Mouse (Mus musculus) midbrain, embryonic 10.5 days (tissue): ENCODE measurements around the gene Papln. TPM values are rescaled to one million over a fixed set of nuclear protein-coding genes. Genes with fewer than 3 reads are reported as not detected.

Source experiments
- DNase-seq: peaks from one replicate; pipeline ENCODE4 v3.0.0-alpha.2; 2017; ENCODE audit warnings: low spot score
- H3K27ac ChIP-seq: fragments of 300-500 bp; sonication (generic); replicated peaks from 2 replicates; pipeline ENCODE4 v1.5.1; 2016; ENCODE audit warnings: mild to moderate bottlenecking
- H3K27me3 ChIP-seq: fragments of 300-500 bp; sonication (generic); 2 replicates; pipeline ENCODE4 v1.6.1; 2016; ENCODE audit warnings: low read depth, mild to moderate bottlenecking; ENCODE audit not compliant: poor library complexity, severe bottlenecking
- H3K36me3 ChIP-seq: fragments of 300-500 bp; sonication (generic); 2 replicates; pipeline ENCODE4 v1.6.1; 2016; ENCODE audit warnings: mild to moderate bottlenecking, moderate library complexity
- H3K4me1 ChIP-seq: fragments of 300-500 bp; sonication (generic); 2 replicates; pipeline ENCODE4 v1.6.1; 2016
- H3K4me3 ChIP-seq: fragments of 300-500 bp; sonication (generic); 2 replicates; pipeline ENCODE4 v1.5.1; 2016; ENCODE audit warnings: mild to moderate bottlenecking, moderate library complexity
- H3K9me3 ChIP-seq: fragments of 300-500 bp; sonication (generic); replicated peaks from 2 replicates; pipeline ENCODE4 v1.6.1; 2016; ENCODE audit warnings: mild to moderate bottlenecking
- WGBS: fragments of 180-500 bp; shearing (Covaris S2); methylation state at CpG from one replicate; pipeline ENCODE4 v1.1.7; 2016; 5-methylcytosine and 5-hydroxymethylcytosine counted together
- polyA plus RNA-seq: library from polyadenylated mRNA; unstranded; fragments of >200 nt; fragmentation: Nextera tagmentation; extraction: Ambion mirVana; gene quantifications from 2 replicates; pipeline ENCODE4 v1.2.1, GENCODE M21; 2016

Papln gene
- polyA plus RNA-seq, 1 experiment from 2014 or later = 0.10 TPM

- 66% methylated on average over 12 of the region's 12 CpGs for WGBS
- no peak for DNase-seq
- peak overlapping the region; percentile 69 for H3K27ac ChIP-seq
- no peaks in the 10 kb centered on the region for H3K36me3 ChIP-seq
- peaks cover 18% of the 10 kb centered on the region for H3K4me1 ChIP-seq
- no peaks in the 10 kb centered on the region for H3K9me3 ChIP-seq
- H3K27me3 ChIP-seq = peaks cover 9% of the 10 kb centered on the region; the same call in 1 of the 2 replicates
- H3K4me3 ChIP-seq = no peak overlapping the region
Measured at GRCm38 (mm10) chr12:83775621-83776020, 12.2 kb downstream of the Papln start.

- Histone ChIP-seq H3K4me3 (no peak overlapping the region), H3K27me3 (peaks cover 6% of the 10 kb centered on the region; the same call in 1 of the 2 replicates), H3K27ac (peak overlapping the region; percentile 69), H3K4me1 (peaks cover 16% of the 10 kb centered on the region), H3K36me3 (no peaks in the 10 kb centered on the region), H3K9me3 (no peaks in the 10 kb centered on the region)
- no peak for DNase-seq
- 88% methylated on average over 7 of the region's 7 CpGs for WGBS
Measured at GRCm38 (mm10) chr12:83776766-83777165, 13.3 kb downstream of the Papln start.

GRCm38 (mm10) chr12:83780181-83780580, 16.7 kb downstream of the Papln start:
- no peak for DNase-seq
- H3K27ac ChIP-seq = no peak overlapping the region
- H3K9me3 ChIP-seq = no peaks in the 10 kb centered on the region
- H3K4me3 ChIP-seq = no peak overlapping the region
- 87% methylated on average over 3 of the region's 3 CpGs for WGBS
- H3K27me3 ChIP-seq = no peaks in the 10 kb centered on the region
- no peaks in the 10 kb centered on the region for H3K36me3 ChIP-seq
- H3K4me1 ChIP-seq = peaks cover 16% of the 10 kb centered on the region

DNA sequence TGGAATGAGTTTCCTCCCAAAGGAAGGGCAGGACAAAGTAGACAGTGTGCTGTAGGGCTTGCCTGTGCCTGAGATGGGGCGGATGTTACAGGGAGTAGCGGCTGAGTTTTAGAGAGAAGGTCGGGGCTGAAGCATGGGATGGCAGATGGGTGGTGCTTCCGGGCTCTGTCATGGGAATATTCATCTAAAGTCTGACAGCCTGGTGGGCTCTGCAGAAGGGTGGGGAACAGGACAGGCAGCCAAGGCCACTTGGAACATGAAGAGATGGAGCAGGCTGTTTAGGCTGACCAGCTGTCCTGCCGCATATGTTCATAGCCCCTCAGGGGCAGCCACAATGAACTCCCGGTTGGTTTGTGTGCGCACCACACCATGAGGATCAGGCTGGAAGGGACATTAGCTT, 17.8 kb downstream of the Papln start:
- no peak for DNase-seq
- WGBS = 80% methylated on average over 7 of the region's 7 CpGs
- Histone ChIP-seq H3K27me3 (no peaks in the 10 kb centered on the region), H3K9me3 (no peaks in the 10 kb centered on the region), H3K4me1 (peaks cover 8% of the 10 kb centered on the region), H3K4me3 (no peak overlapping the region), H3K27ac (no peak overlapping the region), H3K36me3 (no peaks in the 10 kb centered on the region)

- Histone ChIP-seq H3K27me3 (no peaks in the 10 kb centered on the region), H3K4me1 (peaks cover 14% of the 10 kb centered on the region), H3K9me3 (no peaks in the 10 kb centered on the region), H3K36me3 (no peaks in the 10 kb centered on the region), H3K4me3 (no peak overlapping the region), H3K27ac (no peak overlapping the region)
- no peak for DNase-seq
- WGBS = 74% methylated on average over 23 of the region's 23 CpGs
Measured at GRCm38 (mm10) chr12:83781640-83782278, 18.3 kb downstream of the Papln start.

- H3K27me3 ChIP-seq = no peaks in the 10 kb centered on the region
- H3K4me1 ChIP-seq = peaks cover 14% of the 10 kb centered on the region
- H3K27ac ChIP-seq = no peak overlapping the region
- no peak for DNase-seq
- H3K9me3 ChIP-seq = no peaks in the 10 kb centered on the region
- no peaks in the 10 kb centered on the region for H3K36me3 ChIP-seq
- H3K4me3 ChIP-seq = no peak overlapping the region
- WGBS = 92% methylated on average over 10 of the region's 10 CpGs
Measured at GRCm38 (mm10) chr12:83782669-83783068, 19.2 kb downstream of the Papln start.

GRCm38 (mm10) chr12:83785305-83785704, 21.9 kb downstream of the Papln start:
- Histone ChIP-seq H3K9me3 (no peaks in the 10 kb centered on the region), H3K4me1 (peaks cover 14% of the 10 kb centered on the region), H3K27ac (0 out of 2 replicates have a peak overlapping the region, but pooled peaks have one; percentile 43), H3K27me3 (no peaks in the 10 kb centered on the region), H3K4me3 (no peak overlapping the region), H3K36me3 (no peaks in the 10 kb centered on the region)
- WGBS = 84% methylated on average over 4 of the region's 4 CpGs
- DNase-seq = no peak

- H3K36me3 ChIP-seq = peaks cover 23% of the 10 kb centered on the region
- H3K4me3 ChIP-seq = no peak overlapping the region
- H3K9me3 ChIP-seq = no peaks in the 10 kb centered on the region
- peaks cover 23% of the 10 kb centered on the region for H3K4me1 ChIP-seq
- H3K27me3 ChIP-seq = no peaks in the 10 kb centered on the region
- H3K27ac ChIP-seq = no peak overlapping the region
- 92% methylated on average over 17 of the region's 17 CpGs for WGBS
- DNase-seq = no peak
Measured at GRCm38 (mm10) chr12:83789051-83789780, 25.8 kb downstream of the Papln start.

GRCm38 (mm10) chr12:83789781-83790140, 26.3 kb downstream of the Papln start:
- Histone ChIP-seq H3K4me1 (peaks cover 19% of the 10 kb centered on the region), H3K27me3 (no peaks in the 10 kb centered on the region), H3K9me3 (no peaks in the 10 kb centered on the region), H3K4me3 (no peak overlapping the region), H3K27ac (no peak overlapping the region), H3K36me3 (peaks cover 23% of the 10 kb centered on the region)
- 63% methylated on average over 4 of the region's 4 CpGs for WGBS
- DNase-seq = no peak

GRCm38 (mm10) chr12:83790749-83791148, 27.3 kb downstream of the Papln start:
- Histone ChIP-seq H3K27me3 (no peaks in the 10 kb centered on the region), H3K4me1 (peaks cover 24% of the 10 kb centered on the region), H3K27ac (no peak overlapping the region), H3K9me3 (no peaks in the 10 kb centered on the region), H3K4me3 (no peak overlapping the region), H3K36me3 (peaks cover 32% of the 10 kb centered on the region)
- DNase-seq = no peak
- WGBS = 80% methylated on average over 4 of the region's 4 CpGs

DNA sequence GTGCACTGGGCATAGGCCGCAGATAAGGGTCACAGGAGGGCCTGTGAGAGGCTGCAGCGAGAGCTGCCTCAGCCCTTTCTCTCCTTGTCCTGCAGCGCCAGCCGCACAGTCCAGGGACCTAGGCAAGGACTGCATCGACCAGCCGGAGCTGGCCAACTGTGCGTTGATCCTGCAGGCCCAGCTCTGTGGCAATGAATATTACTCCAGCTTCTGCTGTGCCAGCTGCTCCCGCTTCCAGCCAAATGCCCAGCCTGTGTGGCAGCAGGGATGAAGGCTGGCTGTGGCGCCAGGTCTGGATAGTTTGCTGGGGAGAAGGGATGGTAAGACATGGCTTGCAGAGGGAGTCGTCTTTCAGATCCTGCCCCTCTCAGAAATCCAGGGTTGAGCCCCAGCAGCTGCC, 28.3 kb downstream of the Papln start:
- DNase-seq = no peak
- Histone ChIP-seq H3K9me3 (no peaks in the 10 kb centered on the region), H3K27ac (peak overlapping the region; percentile 35; the same call in 1 of the 2 replicates), H3K4me1 (peaks cover 18% of the 10 kb centered on the region), H3K4me3 (no peak overlapping the region), H3K27me3 (no peaks in the 10 kb centered on the region), H3K36me3 (peaks cover 41% of the 10 kb centered on the region)
- 89% methylated on average over 10 of the region's 10 CpGs for WGBS

GRCm38 (mm10) chr12:83792706-83793410, 29.4 kb downstream of the Papln start:
- no peak for DNase-seq
- H3K27me3 ChIP-seq = no peaks in the 10 kb centered on the region
- no peak overlapping the region for H3K27ac ChIP-seq
- no peak overlapping the region for H3K4me3 ChIP-seq
- no peaks in the 10 kb centered on the region for H3K9me3 ChIP-seq
- H3K36me3 ChIP-seq = peaks cover 51% of the 10 kb centered on the region
- peaks cover 17% of the 10 kb centered on the region for H3K4me1 ChIP-seq
- WGBS = 85% methylated on average over 10 of the region's 10 CpGs

DNA sequence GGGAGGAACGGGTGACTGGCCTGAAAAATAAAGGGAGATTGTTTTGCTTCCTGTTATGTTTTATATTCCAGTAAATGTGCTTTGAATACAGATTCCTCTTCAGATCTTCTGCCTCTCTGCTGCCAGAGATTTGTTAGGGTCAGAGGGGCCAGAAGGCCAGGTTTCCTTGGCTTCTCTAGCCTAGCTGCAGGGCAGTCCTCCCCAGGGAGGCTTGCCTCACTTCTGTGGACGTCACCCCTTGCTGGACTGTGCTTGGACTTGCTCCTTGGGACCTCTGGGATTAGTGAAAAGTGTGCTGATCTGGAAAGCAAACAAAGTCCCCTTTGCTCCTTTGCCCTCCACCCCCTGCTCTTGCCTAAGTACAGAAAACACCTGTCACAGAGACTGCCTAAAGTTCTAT, 31.6 kb downstream of the Papln start:
- whole genome bisulfite sequencing = 56% methylated on average over 2 of the region's 2 CpGs
- Histone ChIP-seq H3K36me3 (peaks cover 73% of the 10 kb centered on the region), H3K27me3 (no peaks in the 10 kb centered on the region), H3K4me3 (no peak overlapping the region), H3K9me3 (no peaks in the 10 kb centered on the region), H3K4me1 (peaks cover 32% of the 10 kb centered on the region), H3K27ac (0 out of 2 replicates have a peak overlapping the region, but pooled peaks have one; percentile 28)
- no peak for DNase-seq
